Mouse (Mus musculus) embryonic facial prominence, embryonic 10.5 days (tissue): Measurements from ENCODE around the gene Lrfn5. TPM values are rescaled to one million over a fixed set of nuclear protein-coding genes. Genes with fewer than 3 reads are reported as not detected.
A peak's percentile ranks its signal among the peaks of the same experiment; 100 is the strongest.

Experiments used
- DNase-seq: peaks from one replicate; pipeline ENCODE4 v3.0.0-alpha.2; 2017; ENCODE audit warnings: low spot score
- H3K27ac ChIP-seq: fragments of 300-500 bp; sonication (generic); replicated peaks from 2 replicates; pipeline ENCODE4 v1.5.1; 2016; ENCODE audit warnings: mild to moderate bottlenecking
- H3K27me3 ChIP-seq: fragments of 300-500 bp; sonication (generic); replicated peaks from 2 replicates; pipeline ENCODE4 v1.6.1; 2016; ENCODE audit warnings: low read depth, mild to moderate bottlenecking; ENCODE audit not compliant: poor library complexity, severe bottlenecking
- H3K36me3 ChIP-seq: fragments of 300-500 bp; sonication (generic); replicated peaks from 2 replicates; pipeline ENCODE4 v1.6.1; 2016; ENCODE audit warnings: mild to moderate bottlenecking, moderate library complexity
- H3K4me1 ChIP-seq: fragments of 300-500 bp; sonication (generic); 2 replicates; pipeline ENCODE4 v1.6.1; 2016
- H3K4me3 ChIP-seq: fragments of 300-500 bp; sonication (generic); 2 replicates; pipeline ENCODE4 v1.5.1; 2016; ENCODE audit warnings: mild to moderate bottlenecking, moderate library complexity
- H3K9me3 ChIP-seq: fragments of 300-500 bp; sonication (generic); 2 replicates; pipeline ENCODE4 v1.6.1; 2016; ENCODE audit warnings: mild to moderate bottlenecking
- WGBS: fragments of 180-500 bp; shearing (Covaris S2); methylation state at CpG from one replicate; pipeline ENCODE4 v1.1.7; 2016; 5-methylcytosine and 5-hydroxymethylcytosine counted together
- polyA plus RNA-seq: library from polyadenylated mRNA; unstranded; fragments of >200 nt; fragmentation: Nextera tagmentation; extraction: Ambion mirVana; gene quantifications from 2 replicates; pipeline ENCODE4 v1.2.1, GENCODE M21; 2016

The Lrfn5 gene
- polyA plus RNA-seq, result 0.69 and 1.3 TPM in 2 replicates

DNA sequence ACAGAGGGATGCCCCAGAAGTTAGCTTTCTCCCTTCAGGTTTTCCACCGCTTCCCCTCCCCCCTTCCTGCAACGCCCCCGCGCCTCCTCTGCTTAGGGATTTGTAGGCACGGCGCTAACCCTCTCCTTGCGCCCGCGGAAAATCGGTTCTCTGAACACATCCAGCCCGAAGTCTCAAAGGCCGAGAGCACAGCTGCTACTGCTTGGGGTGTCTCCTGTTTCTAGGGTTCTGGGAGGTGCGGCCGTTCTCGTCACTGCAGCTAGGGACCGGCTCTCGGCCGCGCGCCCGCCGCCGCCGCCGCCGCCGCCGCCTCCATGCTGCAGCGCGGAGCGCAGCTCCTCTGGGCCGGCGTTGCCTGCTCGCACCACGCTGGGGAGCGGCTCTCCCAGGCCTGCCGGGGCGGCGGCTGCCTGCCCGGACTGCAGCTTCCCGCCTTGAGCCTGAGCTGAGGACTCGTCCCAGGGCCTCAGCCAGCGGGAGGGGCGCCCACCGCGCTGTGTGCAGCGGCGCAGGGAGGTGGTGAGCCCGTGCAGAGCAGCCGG, at the start of gene Lrfn5:
Gene Lrfn5, plus strand, starts transcription at position 322 of the 542 bp plus-strand sequence.
- H3K27me3 ChIP-seq, result peaks cover 68% of the 10 kb centered on the region
- WGBS, result under 1% methylated on average over 50 of the region's 50 CpGs
- H3K9me3 ChIP-seq, result no peaks in the 10 kb centered on the region
- no peaks in the 10 kb centered on the region for H3K36me3 ChIP-seq
- DNase-seq, result peak; percentile 85
- H3K27ac ChIP-seq, result peak within 1 kb of the TSS; percentile 80
- peak within 1 kb of the TSS; percentile 70 for H3K4me3 ChIP-seq
- H3K4me1 ChIP-seq, result peaks cover 27% of the 10 kb centered on the region

- DNase-seq, result peak; percentile 50
- Histone ChIP-seq H3K27ac (no peak overlapping the region), H3K9me3 (no peaks in the 10 kb centered on the region), H3K4me1 (peaks cover 27% of the 10 kb centered on the region), H3K4me3 (peak overlapping the region; percentile 44), H3K36me3 (no peaks in the 10 kb centered on the region), H3K27me3 (peaks cover 59% of the 10 kb centered on the region)
- WGBS, result 2% methylated on average over 20 of the region's 20 CpGs
These were observed 1.3 kb upstream of the Lrfn5 start for GRCm38 (mm10) chr12:61521501-61522147.

DNA sequence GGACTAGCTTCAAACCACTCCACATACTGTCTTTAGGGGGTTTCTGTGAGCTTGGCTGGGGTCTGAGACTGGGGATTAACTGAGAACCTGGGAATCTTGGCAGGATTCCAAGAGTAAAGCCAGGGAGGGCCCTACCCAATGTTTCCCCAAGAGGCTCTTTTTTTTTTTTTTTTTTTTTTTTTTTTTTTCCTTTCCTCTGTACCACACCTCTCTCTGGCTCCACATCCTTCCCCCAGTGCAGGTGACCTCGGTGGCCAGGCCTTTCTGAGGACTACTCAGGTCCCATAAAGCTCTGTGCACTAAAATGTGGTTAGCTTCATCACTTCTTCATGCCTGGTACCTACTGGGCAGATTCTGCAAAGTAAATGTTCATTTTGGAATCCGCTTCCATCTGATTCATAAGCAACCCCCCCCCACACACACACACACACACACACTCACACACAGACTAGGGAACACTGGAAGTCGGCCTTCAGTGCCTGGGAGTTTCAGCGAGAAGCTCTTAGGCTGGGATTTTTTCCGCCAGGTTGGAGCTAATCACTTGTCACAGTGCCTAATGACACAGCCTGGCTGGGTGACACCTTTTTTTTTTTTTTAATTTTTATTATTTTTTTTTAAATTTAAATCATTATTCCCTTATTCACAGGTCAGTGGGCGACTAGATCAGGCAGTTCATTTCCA, 662 bp upstream of the Lrfn5 start:
- DNase-seq, result peak; percentile 40
- Histone ChIP-seq H3K27ac (no peak overlapping the region), H3K36me3 (no peaks in the 10 kb centered on the region), H3K4me1 (peaks cover 27% of the 10 kb centered on the region), H3K27me3 (peaks cover 62% of the 10 kb centered on the region), H3K9me3 (no peaks in the 10 kb centered on the region), H3K4me3 (peak overlapping the region; percentile 70)
- 2% methylated on average over 6 of the region's 6 CpGs for WGBS

DNA sequence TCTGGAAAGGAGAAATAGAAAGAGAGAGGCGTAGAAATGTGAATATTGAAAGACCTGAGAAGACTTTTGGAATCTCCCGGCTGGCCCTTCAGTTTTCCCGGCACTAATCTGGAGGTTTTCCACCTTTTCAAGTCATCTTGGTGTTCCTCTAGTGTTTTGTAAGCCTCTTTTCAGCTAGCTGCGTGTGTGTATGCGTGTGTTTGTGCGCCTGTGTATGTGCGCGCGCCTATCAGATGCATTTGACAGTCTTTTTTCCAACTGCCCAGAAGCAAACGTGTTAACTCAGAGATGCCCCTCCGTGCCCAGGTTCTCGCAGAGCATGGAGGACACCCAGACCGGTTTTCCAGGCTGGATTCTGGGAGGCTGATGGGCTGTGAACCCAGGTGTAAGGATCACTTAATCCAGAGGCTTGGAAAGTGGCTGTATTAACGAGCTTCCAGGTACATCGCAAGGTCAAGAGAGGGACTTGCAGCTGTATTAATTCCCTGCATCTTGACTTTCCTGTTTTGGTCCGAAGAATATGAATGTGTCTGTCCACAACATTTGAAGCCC, 757 bp downstream of the Lrfn5 start:
- peak overlapping the region; percentile 70 for H3K4me3 ChIP-seq
- peak; percentile 53 for DNase-seq
- no peaks in the 10 kb centered on the region for H3K9me3 ChIP-seq
- no peaks in the 10 kb centered on the region for H3K36me3 ChIP-seq
- H3K27me3 ChIP-seq, result peaks cover 68% of the 10 kb centered on the region
- 2% methylated on average over 16 of the region's 16 CpGs for WGBS
- no peak overlapping the region for H3K27ac ChIP-seq
- peaks cover 27% of the 10 kb centered on the region for H3K4me1 ChIP-seq

DNA sequence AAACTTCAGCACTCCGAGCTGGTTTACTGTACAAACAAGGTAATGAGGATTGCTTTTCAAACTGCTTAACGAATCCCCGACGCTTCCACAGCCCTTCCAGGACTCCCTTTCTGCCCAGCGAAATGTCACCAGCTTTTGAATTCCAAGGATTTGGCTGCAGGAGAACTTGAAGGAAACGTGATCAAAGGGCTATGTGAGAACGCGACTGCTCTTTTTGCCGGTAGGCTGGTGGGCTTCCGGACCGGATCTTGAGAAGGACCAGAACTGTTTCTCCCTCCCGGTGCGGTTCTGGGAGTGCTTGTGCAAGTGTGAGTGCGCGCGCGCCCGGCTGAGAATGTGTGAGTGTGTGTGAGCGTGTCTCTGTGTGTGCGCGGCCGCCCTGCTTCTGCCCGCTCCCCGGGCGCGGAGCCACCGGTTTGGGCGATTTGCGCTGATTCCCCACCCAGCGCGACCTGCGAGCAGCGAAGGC, 1.3 kb downstream of the Lrfn5 start:
- DNase-seq, result peak; percentile 56
- peak overlapping the region; percentile 70 for H3K4me3 ChIP-seq
- no peaks in the 10 kb centered on the region for H3K9me3 ChIP-seq
- H3K27ac ChIP-seq, result no peak overlapping the region
- H3K36me3 ChIP-seq, result no peaks in the 10 kb centered on the region
- peaks cover 68% of the 10 kb centered on the region for H3K27me3 ChIP-seq
- peaks cover 27% of the 10 kb centered on the region for H3K4me1 ChIP-seq
- WGBS, result under 1% methylated on average over 33 of the region's 33 CpGs

- H3K4me1 ChIP-seq, result peaks cover 26% of the 10 kb centered on the region
- H3K36me3 ChIP-seq, result no peaks in the 10 kb centered on the region
- WGBS, result 1% methylated on average over 9 of the region's 9 CpGs
- no peak overlapping the region for H3K4me3 ChIP-seq
- H3K27me3 ChIP-seq, result peaks cover 56% of the 10 kb centered on the region
- H3K9me3 ChIP-seq, result no peaks in the 10 kb centered on the region
- peak; percentile 65 for DNase-seq
- no peak overlapping the region for H3K27ac ChIP-seq
These were observed 3.2 kb downstream of the Lrfn5 start for GRCm38 (mm10) chr12:61526199-61526598.

DNA sequence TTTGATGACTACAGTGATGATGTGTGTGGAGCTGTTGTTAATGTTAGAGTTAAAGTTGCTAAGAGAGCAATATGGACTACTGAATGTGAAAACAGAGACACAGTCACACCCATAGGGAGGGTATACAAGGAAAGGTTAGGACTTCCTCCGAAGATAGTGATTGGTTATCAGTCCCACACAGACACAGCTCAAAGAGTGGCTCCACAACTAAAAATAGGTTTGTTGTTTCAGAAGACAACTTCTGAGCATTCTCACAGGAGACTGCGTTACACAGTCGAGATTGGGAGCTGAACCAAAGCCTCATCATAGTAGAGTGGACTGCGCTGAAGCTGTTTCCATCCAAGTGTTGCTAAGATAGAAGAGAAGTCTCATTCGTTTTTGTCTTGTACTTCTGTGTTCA, 57.0 kb downstream of the Lrfn5 start:
- no peak for DNase-seq
- Histone ChIP-seq H3K4me1 (no peaks in the 10 kb centered on the region), H3K9me3 (no peaks in the 10 kb centered on the region), H3K27ac (no peak overlapping the region), H3K36me3 (no peaks in the 10 kb centered on the region), H3K27me3 (no peaks in the 10 kb centered on the region), H3K4me3 (no peak overlapping the region)
- 85% methylated on average over 5 of the region's 5 CpGs for WGBS

GRCm38 (mm10) chr12:61600305-61600704, 77.4 kb downstream of the Lrfn5 start:
- Histone ChIP-seq H3K9me3 (no peaks in the 10 kb centered on the region), H3K4me1 (no peaks in the 10 kb centered on the region), H3K36me3 (no peaks in the 10 kb centered on the region), H3K4me3 (no peak overlapping the region), H3K27me3 (no peaks in the 10 kb centered on the region), H3K27ac (no peak overlapping the region)
- no peak for DNase-seq

DNA sequence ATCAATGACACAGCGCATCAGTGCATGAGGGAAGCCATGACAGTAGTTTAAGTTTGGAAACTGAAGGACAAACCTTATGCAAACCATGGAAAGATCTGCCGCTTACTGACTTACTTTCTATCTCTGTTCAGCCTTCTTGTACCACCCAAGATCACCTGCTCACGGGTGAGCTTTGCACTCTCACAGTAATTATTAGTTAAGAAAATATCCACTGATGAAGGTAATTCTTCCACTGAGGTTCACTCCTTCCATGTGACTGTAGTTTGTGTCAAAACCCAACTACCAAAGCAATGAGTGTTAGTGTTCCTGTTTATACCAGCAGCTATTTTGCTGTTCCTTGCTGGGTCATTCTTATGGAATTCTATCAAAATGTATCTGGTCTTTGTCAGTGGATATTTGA, 84.9 kb downstream of the Lrfn5 start:
- H3K9me3 ChIP-seq, result no peaks in the 10 kb centered on the region
- WGBS, result 93% methylated on average over 3 of the region's 3 CpGs

DNA sequence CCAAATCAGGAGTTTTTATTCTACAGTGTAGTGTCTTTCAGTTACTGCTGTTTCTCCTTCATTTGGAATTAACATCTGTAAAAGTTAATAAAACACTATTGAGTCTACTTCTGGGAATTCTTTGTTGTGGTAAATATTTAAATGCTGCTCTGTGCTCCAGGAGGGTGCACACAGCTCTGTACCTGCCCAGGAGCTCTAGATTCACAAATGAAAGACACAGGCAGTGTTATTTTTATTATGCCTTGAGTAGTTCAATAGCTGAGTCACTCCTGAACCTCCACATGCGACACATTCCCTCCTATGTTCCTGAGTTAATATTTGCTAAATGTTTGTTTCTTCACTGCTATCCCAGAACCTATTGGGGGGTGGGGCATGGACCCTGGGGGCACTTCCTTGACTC, 87.1 kb downstream of the Lrfn5 start:
- WGBS, result 75% methylated on average over 1 of the region's 1 CpGs

More for the DNA sequence above, 84.9 kb downstream of the Lrfn5 start:
- Histone ChIP-seq H3K4me1 (no peaks in the 10 kb centered on the region), H3K36me3 (no peaks in the 10 kb centered on the region), H3K27me3 (no peaks in the 10 kb centered on the region), H3K4me3 (no peak overlapping the region), H3K27ac (no peak overlapping the region)
- no peak for DNase-seq

DNA sequence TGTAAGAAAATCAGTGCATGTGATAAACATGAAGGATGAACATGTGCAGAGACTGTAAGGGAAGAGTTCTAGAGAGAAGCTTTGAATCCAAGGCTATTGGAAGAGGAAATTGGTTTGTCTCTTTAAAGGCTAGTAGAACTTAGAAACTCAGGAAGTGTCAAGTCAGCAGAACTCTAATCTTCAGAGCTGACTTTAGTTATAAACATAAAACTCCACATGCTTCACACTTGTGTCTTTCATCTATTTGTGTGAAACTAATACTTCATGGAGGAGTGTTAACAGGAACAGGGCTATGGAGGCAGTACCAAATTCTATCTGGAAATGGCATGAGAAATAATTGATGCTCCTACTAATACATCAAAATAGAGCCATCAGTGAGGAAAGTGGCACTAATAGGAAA, 101.6 kb downstream of the Lrfn5 start:
- Histone ChIP-seq H3K27ac (no peak overlapping the region), H3K4me3 (no peak overlapping the region), H3K36me3 (no peaks in the 10 kb centered on the region), H3K4me1 (no peaks in the 10 kb centered on the region), H3K9me3 (no peaks in the 10 kb centered on the region), H3K27me3 (no peaks in the 10 kb centered on the region)
- DNase-seq, result no peak

More for the DNA sequence above, 87.1 kb downstream of the Lrfn5 start:
- no peak overlapping the region for H3K4me3 ChIP-seq
- H3K27ac ChIP-seq, result no peak overlapping the region
- no peak for DNase-seq
- H3K27me3 ChIP-seq, result no peaks in the 10 kb centered on the region
- no peaks in the 10 kb centered on the region for H3K4me1 ChIP-seq
- H3K36me3 ChIP-seq, result no peaks in the 10 kb centered on the region
- no peaks in the 10 kb centered on the region for H3K9me3 ChIP-seq

DNA sequence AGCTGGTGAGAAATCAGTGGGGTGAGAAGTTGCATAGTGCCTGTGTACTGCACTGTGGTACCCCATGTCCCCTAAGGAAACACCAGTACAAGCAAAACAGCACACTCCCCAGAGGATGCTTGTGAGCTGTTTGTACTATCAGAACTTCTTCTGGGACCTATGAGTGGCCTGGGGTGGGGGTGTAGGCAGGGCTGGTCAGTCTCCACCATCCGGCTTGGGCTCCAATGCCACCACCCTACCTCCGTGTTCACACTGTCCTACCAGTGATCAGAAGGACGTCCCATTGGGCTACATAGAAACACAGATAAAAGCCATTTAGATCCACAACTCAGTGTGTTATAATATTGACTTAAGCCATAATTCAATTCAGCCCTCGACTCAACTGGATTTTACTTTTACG, 131.4 kb downstream of the Lrfn5 start:
- no peaks in the 10 kb centered on the region for H3K27me3 ChIP-seq
- no peaks in the 10 kb centered on the region for H3K36me3 ChIP-seq
- 87% methylated on average over 5 of the region's 5 CpGs for WGBS
- H3K9me3 ChIP-seq, result no peaks in the 10 kb centered on the region
- H3K4me1 ChIP-seq, result no peaks in the 10 kb centered on the region
- no peak overlapping the region for H3K27ac ChIP-seq
- no peak overlapping the region for H3K4me3 ChIP-seq
- DNase-seq, result no peak

- Histone ChIP-seq H3K27me3 (no peaks in the 10 kb centered on the region), H3K9me3 (no peaks in the 10 kb centered on the region), H3K36me3 (no peaks in the 10 kb centered on the region), H3K4me3 (no peak overlapping the region), H3K27ac (no peak overlapping the region), H3K4me1 (no peaks in the 10 kb centered on the region)
- DNase-seq, result peak; percentile 21
These were observed 200.2 kb downstream of the Lrfn5 start for GRCm38 (mm10) chr12:61723158-61723557.
